Mouse (Mus musculus) forelimb bud, embryonic 11.5 days (tissue): Measurements from ENCODE around the gene 1110032A03Rik.

Source experiments
- DNase-seq: peaks from one replicate; pipeline ENCODE4 v3.0.0-alpha.2; 2012; ENCODE audit warnings: low read depth, low spot score

Gene 1110032A03Rik

DNA sequence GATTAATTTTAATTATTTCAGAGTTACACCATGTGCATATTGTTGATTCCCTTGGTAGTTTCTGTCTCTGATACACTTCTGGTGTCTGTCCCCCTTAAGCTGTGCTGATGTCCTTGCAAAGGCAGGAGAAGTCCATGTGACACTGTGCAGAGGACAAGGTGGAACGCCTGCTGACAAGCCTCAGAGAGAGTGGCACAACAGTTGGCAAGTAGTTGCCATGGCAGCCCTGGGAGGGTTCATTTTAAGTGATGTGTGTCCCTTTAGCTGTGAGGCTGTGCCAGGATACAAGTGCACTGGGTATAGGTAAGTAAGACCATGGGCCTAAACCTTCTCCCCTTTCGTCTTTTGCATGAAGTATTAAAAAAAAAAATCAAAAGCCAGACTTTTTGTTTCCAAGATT, 5.3 kb downstream of the 1110032A03Rik start:
- DNase-seq: no peak

DNA sequence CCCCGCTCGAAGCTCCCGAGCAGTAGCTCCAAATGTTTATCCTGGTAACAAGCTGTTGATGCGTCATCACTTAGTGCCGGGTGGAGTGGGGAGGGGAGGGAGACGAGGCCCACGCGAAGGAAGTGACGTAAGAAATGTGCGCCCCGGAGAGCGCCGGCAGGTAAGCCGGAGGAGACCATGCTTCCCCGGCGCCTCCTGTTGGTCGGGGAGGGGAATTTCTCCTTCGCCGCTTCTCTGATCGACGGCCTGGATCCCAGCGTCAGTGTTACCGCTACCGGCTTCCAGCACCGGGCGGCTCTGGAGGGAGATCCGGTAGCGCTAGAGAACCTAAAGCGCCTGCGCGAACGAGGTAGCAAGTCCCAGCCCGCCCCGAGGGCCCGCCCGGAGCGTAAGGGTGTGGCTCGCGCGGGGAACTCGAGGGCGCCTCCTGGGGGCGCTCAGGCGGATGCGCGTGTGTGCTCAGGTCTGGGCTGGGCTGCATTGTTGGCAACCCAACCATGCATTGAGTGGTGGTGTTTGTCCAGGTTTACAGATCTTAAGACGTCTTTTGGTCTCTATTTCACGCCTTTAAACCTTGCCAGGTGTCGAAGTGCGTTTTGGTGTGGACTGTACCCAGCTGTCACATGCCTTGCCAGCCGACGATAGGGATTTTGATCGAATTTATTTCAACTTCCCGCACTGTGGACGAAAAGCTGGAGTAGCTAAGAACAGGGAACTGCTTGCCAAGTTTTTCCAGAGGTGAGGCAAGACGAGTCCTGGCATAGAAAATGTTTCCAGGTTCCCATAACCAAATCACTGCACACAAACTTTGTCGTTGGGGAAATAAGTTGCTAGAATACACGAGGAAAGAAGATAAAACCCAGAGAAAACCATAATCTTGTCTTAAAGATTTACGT, 7.0 kb downstream of the 1110032A03Rik start, which contains the start of gene Fdxacb1:
TSS of gene Fdxacb1 (plus strand) at position 130 of the 896 bp plus-strand sequence.
- peak; percentile 98 for DNase-seq

DNA sequence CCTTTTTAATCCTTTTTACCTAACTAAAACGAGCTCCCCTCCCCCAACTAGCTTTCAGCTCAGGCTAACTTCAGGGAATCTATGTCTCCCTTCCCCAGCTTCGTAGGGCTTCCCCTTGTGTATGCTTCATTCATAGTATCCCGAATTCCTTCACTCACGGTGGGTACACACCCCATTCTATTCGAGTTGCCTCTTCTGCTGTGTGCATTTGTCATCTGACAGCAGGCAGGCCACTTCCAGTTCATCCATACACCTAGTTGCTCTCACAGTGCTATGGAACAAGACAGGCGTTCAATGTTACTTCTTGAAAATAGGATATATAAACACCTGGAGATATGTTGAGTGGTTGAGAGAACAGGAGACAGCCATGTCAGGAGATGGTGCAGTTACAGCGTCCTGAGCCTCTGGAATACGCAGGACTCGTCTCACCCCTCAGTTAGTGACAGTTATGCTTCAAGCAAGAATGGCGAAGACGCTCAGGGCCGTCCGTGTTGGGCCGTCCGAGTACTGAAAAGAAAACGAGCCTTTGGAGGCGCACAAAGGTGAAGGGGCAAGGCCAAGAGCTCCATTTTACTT, 7.7 kb downstream of the 1110032A03Rik start:
- no peak for DNase-seq

DNA sequence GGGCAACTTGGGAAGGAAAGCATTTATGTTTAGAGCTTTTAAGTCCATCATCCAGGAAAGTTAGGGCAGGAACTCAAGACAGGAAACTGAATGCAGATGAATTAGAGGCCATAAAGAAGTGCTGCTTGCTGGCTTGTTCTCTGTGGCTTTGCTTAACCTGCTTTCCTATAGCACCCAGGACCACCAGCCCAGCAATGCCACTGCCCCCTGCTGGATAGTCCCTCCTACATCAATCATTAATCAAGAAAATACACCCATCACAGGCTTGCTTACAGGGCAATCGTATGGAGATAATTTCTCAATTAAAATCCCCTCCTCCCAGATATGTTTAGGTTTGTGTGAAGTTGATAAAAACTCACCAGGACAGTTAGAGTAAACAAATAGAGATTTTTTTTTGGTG, 12.0 kb downstream of the 1110032A03Rik start:
- no peak for DNase-seq

DNA sequence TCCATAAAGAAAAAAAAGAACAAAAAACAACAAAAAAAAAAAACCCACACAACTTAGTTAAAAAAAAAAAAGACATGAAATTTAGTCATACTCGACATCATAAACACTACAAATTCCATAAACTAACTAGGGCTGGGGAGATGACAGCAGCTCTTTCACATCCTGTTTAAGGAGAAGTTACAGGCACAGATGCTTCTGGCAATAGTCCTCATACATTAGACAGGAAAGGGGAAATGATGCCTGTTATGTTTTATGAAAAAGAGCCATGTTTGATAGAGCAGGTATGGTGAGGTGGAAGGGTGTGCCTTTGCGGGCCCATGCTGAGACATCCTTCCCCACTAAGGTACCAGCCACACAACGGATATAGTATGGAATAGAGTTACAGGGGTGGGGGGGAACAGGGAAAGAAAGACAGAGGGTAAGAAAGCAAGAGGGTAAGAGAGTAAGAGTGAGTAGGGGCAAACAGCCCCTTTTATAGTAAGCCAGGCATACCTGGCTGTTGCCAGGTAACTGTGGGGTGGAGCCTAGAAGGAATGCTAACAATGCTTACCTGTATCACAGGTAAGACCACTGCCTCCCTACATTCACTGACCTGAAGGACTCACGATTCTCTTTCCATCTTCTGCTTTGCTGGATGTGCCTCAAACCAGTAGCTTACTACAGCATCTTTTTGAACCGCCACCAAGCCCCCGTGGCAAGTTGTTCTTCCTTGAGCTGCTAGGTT, 13.6 kb downstream of the 1110032A03Rik start:
- no peak for DNase-seq

DNA sequence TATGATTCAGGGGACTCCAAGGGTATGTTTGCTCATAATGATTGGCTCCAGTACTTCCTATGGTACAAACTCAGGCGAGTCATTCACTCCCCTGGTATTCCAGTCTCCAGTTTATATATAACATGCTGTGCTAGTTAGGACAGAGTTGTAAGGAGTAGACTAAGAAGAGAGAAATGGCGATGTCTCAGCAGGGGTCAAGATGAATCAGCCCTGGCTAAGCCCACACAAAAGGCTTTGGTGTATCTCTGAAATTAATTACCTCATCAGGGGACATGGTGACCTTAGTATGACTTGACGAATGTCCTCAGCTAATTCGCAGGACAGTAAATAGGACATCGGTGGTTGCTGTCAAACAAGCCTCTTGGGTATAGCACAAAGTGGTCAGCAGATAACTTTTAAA, 18.6 kb downstream of the 1110032A03Rik start:
- DNase-seq: no peak

DNA sequence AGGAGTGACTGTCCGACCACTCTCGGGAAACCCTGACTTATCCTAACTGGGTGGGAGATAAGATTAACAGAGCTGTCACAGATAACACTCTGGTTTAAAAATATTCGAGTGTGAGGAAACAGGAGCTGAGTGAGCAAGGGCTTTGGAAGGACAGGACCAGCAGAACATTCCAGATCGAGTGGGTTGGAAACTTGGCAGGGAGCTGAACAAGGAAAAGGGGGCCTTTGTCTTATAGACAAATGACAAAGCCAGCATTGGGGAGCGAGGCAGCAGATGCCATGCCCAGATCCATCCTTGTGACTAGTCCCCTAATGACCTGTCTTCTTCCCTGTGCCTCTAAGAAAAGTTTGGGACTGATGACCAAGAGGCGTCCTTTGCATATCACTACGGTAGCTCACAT, 21.4 kb downstream of the 1110032A03Rik start:
- DNase-seq: no peak

DNA sequence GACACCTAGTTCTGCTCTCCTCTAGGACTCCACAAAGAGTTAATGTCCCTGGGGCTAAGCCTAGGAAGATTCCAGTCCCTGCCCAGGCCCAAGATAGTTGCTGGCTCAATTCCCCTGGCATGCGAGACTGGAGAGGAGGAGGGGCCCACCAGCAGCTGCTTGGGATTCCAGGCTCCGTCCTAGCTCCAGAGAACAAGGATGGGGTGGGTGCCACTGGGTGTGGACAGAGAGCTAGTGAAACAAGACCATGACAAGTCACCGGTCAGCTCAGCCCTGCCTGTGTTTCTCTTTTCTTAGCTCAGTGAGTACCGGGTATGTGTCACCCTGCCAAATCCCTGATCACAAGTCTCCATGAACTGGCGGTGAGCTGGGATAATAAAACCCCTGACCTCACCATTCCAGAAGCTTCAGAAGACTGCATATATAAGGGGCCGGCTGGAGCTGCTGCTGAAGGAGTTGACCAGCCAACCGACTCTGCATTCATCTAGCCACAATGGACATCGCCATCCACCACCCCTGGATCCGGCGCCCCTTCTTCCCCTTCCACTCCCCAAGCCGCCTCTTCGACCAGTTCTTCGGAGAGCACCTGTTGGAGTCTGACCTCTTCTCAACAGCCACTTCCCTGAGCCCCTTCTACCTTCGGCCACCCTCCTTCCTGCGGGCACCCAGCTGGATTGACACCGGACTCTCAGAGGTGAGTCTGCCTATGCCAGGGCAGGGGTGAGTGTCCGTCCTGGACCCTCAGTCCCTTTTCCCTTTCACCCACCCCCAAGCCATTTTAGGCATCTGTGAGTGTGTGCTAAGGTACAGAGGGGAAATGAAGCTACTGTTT, 22.3 kb downstream of the 1110032A03Rik start:
- DNase-seq: no peak

DNA sequence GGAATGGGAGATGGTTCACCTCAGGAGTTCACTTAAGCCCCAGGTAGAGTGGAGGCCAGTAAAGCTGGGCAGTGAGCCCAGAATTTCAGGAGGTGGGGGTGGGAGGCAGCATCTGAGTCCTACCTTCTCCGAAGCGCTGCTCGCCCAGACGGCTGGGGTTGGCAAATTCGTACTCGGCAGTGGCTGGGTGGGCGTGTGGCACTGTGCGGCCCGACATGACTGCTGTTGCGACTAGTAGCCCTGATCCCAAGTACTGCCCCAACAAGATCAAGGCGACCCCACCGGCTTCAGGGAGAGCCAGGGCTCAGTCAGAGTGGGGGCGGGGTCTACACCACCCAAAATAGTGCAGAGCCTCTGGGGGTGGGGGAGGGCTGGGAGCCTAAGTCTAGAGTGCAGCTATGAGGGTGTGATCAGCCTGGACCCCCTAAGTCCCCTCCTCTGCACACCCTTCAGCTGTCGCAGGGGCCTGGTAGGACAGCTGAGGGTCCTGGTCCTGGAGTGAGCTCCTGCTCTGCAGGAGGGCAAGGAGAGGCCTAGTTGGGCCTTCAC, 23.2 kb downstream of the 1110032A03Rik start, which contains the start of gene Hspb2:
TSS of gene Hspb2 (minus strand) at position 301 of the 549 bp plus-strand sequence.
- DNase-seq: no peak

DNA sequence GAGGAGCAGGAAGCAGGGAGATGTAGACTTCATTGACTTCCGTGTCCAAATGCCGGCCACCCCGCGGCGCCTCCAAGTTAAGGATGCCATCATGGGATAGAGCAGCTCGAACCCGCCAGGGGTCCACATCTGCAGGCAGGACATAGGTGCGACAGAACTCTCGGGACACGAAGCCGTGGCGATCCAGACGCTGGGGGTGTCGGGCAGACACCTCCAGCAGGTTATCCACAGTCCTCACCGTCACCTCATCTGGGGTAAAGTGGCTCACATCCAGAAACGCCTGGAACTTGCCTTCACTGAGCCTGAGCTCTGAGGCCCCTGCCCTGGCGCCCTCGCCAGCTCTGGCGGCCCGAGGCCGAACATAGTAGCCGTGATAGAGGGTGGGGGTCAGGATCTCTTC, 24.0 kb downstream of the 1110032A03Rik start, which contains the start of gene Cryab:
TSS of gene Cryab (plus strand) at position 3 of the 400 bp plus-strand sequence.
- DNase-seq: no peak

DNA sequence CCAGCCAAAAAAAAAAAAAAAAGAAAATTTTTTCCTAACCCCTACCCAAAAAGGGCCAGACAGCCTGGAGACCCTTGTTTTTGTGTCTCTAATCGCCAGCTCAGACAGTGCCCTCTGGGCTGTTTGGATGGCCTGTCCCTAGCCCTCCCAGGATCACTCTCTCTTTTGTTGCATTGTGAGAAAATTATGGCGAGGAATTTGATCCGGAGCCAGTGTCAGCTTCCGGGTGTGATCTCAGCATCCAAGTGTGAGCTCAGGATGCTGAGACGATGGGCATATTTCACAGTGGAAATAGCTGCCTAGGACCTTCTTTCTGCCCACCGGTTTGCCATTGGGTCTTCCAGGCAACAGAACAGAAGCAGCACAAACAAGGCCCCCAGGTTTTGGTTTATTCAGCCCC, 24.6 kb downstream of the 1110032A03Rik start:
- no peak for DNase-seq

DNA sequence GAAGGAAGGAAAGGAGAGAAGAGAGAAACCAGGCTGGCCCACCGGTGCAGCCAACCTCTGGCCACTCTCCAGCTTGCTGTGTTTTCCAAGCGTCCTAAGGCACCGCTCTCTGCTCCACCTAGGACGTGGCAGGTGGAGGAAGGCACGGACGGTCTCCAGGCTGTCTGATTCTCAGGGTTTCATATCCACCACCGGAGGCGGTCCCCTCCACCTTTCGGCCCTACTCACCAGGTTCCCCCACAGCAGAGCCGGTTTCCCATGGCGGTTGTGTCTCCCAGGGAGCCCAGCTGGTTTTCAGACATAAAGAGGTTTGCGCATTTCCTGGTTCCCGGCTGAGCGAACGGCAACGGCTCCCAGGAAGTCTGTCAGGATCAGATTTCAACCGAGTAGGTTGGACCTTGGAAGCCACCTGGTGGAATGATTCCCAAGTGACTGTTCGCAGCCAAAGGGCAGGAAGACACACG, 29.1 kb downstream of the 1110032A03Rik start, which contains the start of gene 2310030G06Rik:
TSS of gene 2310030G06Rik (minus strand) at position 323 of the 464 bp plus-strand sequence.
- peak; percentile 56 for DNase-seq

DNA sequence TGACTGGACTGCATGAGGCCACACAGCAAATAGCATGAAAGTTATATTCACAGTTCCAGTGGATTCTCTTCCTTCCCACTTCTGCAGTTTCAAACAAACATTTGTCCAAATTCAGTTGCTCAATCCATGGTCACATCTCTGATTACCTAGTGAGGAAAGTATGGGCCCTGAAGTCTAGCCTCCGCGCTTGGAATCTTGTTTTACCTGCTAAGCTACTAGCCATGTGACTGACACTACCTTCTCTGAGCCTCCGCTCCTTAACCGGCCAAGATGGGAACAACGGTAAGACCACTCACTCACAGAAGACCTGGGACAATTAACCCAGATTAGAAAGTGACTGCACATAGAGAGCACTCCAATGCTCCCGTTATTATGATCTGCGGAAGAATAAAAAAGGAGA, 29.5 kb downstream of the 1110032A03Rik start:
- DNase-seq: no peak

DNA sequence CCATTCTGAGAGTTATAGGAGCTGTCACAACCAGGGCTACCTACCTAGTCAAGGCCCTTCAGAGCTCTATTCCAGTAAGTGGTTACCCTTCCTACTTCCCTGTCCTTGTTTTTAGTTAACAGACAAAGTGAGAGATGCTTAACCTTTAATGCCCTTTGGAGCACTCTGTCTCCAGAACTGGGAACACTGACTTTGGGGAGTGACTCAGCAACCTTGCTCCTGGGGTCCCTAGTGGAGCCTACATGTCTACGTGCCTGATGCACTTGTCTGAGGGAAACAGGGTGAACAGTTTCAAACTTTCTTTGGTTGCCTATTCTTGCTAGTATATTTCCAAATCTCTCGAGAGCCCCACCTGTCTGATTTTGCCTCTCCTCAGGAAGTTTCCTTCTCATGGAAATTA, 32.6 kb downstream of the 1110032A03Rik start:
- DNase-seq: no peak

DNA sequence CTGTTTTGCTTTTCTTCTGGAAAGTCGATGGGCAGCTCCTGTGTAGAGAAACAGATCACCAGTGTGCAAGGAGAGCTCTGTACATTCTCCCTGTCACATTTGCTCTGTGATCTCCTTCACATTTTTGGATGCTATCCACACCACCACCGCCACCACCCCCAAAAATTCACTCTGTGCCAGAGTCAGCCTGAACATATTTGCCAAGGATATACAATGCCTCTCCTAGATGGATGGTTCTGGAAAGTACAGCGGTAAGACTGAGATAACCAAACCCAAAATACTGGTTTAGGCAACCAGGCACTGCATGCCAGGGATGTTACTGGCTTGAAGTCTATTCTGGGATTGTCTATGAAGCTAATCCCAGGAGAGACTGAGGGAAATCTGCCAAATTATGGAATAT, 33.1 kb downstream of the 1110032A03Rik start:
- no peak for DNase-seq

DNA sequence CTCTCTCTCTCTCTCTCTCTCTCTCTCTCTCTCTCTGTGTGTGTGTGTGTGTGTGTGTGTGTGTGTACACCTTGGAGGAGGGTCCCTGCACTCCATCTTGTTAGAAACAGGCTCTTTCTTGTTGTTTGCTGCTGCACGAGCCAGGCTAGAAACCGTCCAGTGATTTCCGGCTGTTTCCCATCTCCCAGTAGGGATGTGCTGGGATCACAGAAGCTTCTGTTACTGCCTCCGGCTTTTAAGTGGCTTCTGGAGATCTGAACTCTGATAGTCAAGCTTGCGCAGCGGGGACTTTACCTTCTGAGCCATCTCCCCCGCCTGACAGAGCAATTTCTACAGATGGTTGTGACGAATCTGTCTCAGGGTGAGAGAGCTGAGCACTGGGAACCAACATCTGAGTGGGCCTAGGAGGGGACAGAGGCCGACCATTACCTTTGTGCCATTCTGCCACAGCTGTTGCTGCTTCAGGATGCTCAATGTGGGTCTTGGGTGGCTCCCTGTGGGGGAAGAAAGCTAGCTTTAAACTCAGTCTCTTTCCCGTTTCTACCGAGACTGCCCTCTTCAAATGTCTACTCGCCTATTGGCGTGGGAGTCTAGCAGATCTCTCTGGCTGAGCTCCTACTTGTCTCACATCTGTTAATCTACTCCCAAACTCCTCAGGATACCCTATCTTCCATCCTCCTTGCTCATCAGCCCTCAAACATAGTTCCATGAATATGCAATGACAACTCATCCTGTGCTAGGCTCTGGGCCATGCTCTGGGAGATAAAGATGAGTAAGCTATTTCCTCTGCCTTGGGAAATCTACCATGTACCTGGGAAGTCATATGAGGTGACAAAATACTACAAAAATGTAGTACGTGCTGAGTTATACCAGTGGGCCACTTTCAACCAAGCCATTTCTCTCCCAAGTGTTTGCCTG, 34.2 kb downstream of the 1110032A03Rik start:
- DNase-seq: no peak

DNA sequence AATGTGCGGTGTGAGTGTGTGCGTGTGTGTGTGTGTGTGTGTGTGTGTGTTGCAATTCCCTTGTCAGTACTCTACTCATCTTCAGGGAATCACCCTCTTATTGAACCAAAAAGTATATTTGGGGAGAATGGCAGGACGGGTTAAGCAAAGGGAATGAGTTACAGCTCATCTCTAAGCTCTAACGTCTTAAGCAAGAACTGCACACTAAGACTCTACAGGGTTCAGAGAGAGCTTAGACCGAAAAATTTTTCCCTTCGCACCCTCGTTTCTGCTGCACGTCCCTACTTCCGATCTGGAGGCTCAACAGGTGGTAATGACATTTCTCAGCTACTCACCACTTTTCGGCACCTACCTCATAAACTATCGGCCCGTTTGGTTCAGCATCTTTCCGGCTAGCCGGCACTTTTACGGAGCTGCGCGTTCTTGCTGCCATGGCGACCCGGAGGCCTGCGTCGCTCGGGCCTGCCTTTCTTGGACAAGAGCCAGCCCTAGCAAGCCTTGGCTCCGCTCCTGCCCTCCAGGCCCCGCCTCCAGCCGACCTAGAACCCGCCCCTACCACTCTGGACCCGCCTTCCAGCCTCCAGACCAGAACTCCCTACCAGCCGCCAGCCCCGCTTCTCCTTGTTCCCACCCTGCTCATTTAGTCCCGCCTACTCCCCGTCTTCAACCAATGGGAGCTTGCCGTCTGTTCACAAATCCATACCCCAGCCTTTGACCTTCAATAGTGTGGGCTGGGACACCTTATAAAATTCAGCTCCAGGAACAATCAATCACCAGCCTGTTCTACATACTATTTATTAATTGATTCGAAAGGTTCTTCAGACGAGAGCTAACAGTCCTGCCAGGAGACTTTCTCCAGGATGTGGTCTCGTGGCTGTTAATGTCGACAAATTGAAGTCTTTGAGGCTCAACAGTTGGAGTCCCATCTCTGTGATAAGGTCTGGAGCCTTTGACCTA, 36.1 kb downstream of the 1110032A03Rik start, which contains the start of gene Dixdc1:
TSS of gene Dixdc1 (minus strand) at position 604 of the 957 bp plus-strand sequence.
- DNase-seq: peak; percentile 91

DNA sequence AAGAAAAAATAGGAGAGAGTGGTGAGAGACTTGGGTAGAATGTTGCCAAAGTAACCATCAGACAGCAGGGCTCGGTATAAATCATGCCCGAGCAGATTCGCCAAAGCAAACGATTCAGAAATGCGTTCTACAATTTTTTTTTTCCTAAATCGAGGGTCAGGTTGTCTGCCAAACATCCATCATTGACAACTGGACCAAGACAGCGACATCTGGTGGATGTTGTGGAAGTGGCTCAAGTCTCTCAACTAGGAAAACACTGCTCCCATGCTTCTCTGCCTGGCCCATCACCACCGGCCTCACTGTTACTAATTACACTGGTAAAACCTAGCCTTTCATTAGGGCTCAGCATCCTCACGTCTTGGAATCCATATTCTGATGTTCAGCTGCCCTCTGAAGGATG, 40.3 kb downstream of the 1110032A03Rik start:
- peak; percentile 67 for DNase-seq
